8 mouse cellular contexts compared by ENCODE assay signal in the genomic region with DNA sequence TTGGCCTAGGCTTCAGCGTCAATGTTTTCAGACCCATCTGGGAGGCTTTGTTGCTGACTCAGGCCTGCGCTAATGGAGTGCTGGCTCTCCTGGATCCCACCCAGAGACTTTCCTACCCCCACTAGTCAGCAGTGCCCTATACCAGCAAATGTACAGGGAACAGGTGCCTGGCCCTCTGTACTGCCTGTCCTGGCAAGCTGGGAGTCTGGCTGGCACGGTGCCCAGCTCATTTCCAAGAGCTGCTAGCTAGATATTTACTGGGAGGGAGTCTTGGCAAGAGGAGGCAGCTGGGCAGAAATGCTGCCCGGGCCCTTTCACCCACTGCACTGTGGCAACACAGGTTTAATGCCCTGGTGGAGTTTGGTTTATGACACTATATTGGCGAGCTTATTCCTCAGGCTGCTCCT.
A peak's percentile ranks its signal among the peaks of the same experiment; 100 is the strongest.
DNase-seq lines count a peak whose midpoint lies in the region; ATAC-seq lines count a peak whose summit lies in the region.

No protein-coding gene starts in this region.

- no peaks in the 10 kb centered on the region for H3K9me3 ChIP-seq in neural tube, embryonic 11.5 days (ENCODE audit: control insufficient read depth, low read length)
- H3K9me3 ChIP-seq in forebrain, embryonic 16.5 days (ENCODE audit: control insufficient read depth, low read length), result no peaks in the 10 kb centered on the region
- no peaks in the 10 kb centered on the region for H3K9me3 ChIP-seq in lung, embryonic 16.5 days (ENCODE audit: control insufficient read depth, low read length)

- H3K27ac ChIP-seq in neural tube, embryonic 11.5 days (ENCODE audit: low read depth, low read length), result no peak overlapping the region
- peak overlapping the region; percentile 24 for H3K27ac ChIP-seq in forebrain, embryonic 16.5 days (ENCODE audit: low read length)
- H3K27ac ChIP-seq in lung, embryonic 16.5 days (ENCODE audit: low read length), result peak overlapping the region; percentile 72

- DNase-seq in neural tube, embryonic 11.5 days (ENCODE audit: low spot score), result no peak
- no peak for DNase-seq in neural tube, embryonic 10.5 days (ENCODE audit: extremely low spot score, low spot score)
- DNase-seq in heart, postnatal 36 days, result peak; percentile 76
- DNase-seq in layer of hippocampus, adult 18-20 months (ENCODE audit: low spot score in 2 of 2), result peak; percentile 69 to 89
- peak; percentile 88 for DNase-seq in right cerebral cortex, postnatal 4 days

- intact Hi-C loops in heart, postnatal 36 days (cut with DNase I), result no loop called here

- 75% methylated on average over 5 of the region's 5 CpGs for WGBS in neural tube, embryonic 11.5 days
- 14% methylated on average over 5 of the region's 5 CpGs for WGBS in forebrain, embryonic 16.5 days
- 29% methylated on average over 5 of the region's 5 CpGs for WGBS in lung, embryonic 16.5 days

- no peak overlapping the region for H3K4me2 ChIP-seq in neural tube, embryonic 11.5 days (ENCODE audit: low read depth)
- H3K4me2 ChIP-seq in forebrain, embryonic 16.5 days (ENCODE audit: low read length), result no peak overlapping the region; the same call in 1 of the 2 replicates
- H3K4me2 ChIP-seq in lung, embryonic 16.5 days (ENCODE audit: low read depth, low read length), result no peak overlapping the region

- H3K36me3 ChIP-seq in neural tube, embryonic 11.5 days (ENCODE audit: control insufficient read depth, insufficient read depth, low read length), result no peaks in the 10 kb centered on the region
- no peaks in the 10 kb centered on the region for H3K36me3 ChIP-seq in forebrain, embryonic 16.5 days (ENCODE audit: control insufficient read depth, insufficient read depth)
- H3K36me3 ChIP-seq in lung, embryonic 16.5 days (ENCODE audit: control insufficient read depth, insufficient read depth, low read length), result no peaks in the 10 kb centered on the region

- H3K27me3 ChIP-seq in neural tube, embryonic 11.5 days (ENCODE audit: control insufficient read depth, insufficient read depth, low read length), result no peaks in the 10 kb centered on the region
- no peaks in the 10 kb centered on the region for H3K27me3 ChIP-seq in forebrain, embryonic 16.5 days (replicated peaks; ENCODE audit: control insufficient read depth, insufficient read depth, low read length)
- no peaks in the 10 kb centered on the region for H3K27me3 ChIP-seq in lung, embryonic 16.5 days (ENCODE audit: control insufficient read depth, insufficient read depth, low read depth, low read length)

- no peak overlapping the region for H3K4me3 ChIP-seq in neural tube, embryonic 11.5 days (ENCODE audit: low read depth, low read length)
- H3K4me3 ChIP-seq in forebrain, embryonic 16.5 days (replicated peaks; ENCODE audit: low read length), result no peak overlapping the region
- no peak overlapping the region for H3K4me3 ChIP-seq in lung, embryonic 16.5 days (ENCODE audit: low read length)

- H3K4me1 ChIP-seq in neural tube, embryonic 11.5 days (ENCODE audit: control insufficient read depth, insufficient read depth, low read length), result no peaks in the 10 kb centered on the region
- peaks cover 22% of the 10 kb centered on the region for H3K4me1 ChIP-seq in forebrain, embryonic 16.5 days (replicated peaks; ENCODE audit: control insufficient read depth, insufficient read depth, low read length)
- H3K4me1 ChIP-seq in lung, embryonic 16.5 days (replicated peaks; ENCODE audit: control insufficient read depth, insufficient read depth, low read length), result peaks cover 15% of the 10 kb centered on the region

- no peak overlapping the region for H3K9ac ChIP-seq in neural tube, embryonic 11.5 days (ENCODE audit: low read length)
- H3K9ac ChIP-seq in forebrain, embryonic 16.5 days (replicated peaks; ENCODE audit: low read depth, low read length), result no peak overlapping the region
- H3K9ac ChIP-seq in lung, embryonic 16.5 days (ENCODE audit: low read length), result no peak overlapping the region

- peak; percentile 72 for ATAC-seq in neural tube, embryonic 11.5 days (ENCODE audit: insufficient read depth, low FRiP score, low TSS enrichment)
- peak; percentile 98 for ATAC-seq in forebrain, embryonic 16.5 days
- peak; percentile 95 for ATAC-seq in lung, embryonic 16.5 days (ENCODE audit: low read depth)
- ATAC-seq in CD4-positive, CD25-positive, alpha-beta regulatory T cell, adult 4 months, result no peak

Comparison
In these comparisons a context has a peak if more than half of its experiments do, and no peak if none do; other contexts are left out.
1. DNase-seq: peak in heart, postnatal 36 days (2 of 2), layer of hippocampus, adult 18-20 months (2 of 2) and right cerebral cortex, postnatal 4 days (single experiment); none in neural tube, embryonic 11.5 days (single experiment) and neural tube, embryonic 10.5 days (single experiment).